ENCODE assay signal across 16 mouse cellular contexts in the genomic region with DNA sequence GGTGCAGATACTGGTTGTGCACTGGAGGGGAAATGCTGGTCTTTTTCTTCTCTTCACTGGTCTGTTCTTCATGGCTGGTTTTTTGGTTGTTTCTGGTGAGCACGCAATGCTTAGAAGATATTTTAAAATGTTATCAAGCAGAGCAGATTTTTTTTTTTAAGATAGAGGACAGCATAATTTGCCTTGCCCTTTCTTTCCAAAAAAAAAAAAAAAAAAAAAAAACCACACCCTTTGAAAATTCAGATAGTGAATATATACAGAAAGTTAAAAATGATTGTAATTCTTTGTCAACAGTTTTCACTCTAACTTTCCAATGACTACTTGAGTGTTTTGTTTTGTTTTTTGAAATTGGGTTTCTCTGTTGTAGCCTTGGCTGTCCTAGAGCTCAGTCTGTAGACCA.
"Had no signal": no experiment of that assay in that cellular context is flagged by ENCODE, and none has a peak within 500 bp of the region (broad histone marks: within the 10 kb centered on the region; RNA-seq: fewer than 3 reads in every experiment).

No protein-coding gene starts in this region.

- H3K9ac ChIP-seq: limb, embryonic 13.5 days; liver, embryonic 15.5 days; lung, embryonic 15.5 days; midbrain, embryonic 13.5 days; neural tube, embryonic 15.5 days had no signal

- H3K27ac ChIP-seq: kidney, postnatal 0 days; limb, embryonic 13.5 days; lung, embryonic 15.5 days; midbrain, embryonic 13.5 days; neural tube, embryonic 15.5 days had no signal

- H3K27me3 ChIP-seq: limb, embryonic 13.5 days; neural tube, embryonic 15.5 days had no signal

- H3K9me3 ChIP-seq: limb, embryonic 13.5 days; liver, embryonic 15.5 days; lung, embryonic 15.5 days; midbrain, embryonic 13.5 days; neural tube, embryonic 15.5 days had no signal

- H3K4me2 ChIP-seq: liver, embryonic 15.5 days; lung, embryonic 15.5 days; midbrain, embryonic 13.5 days; neural tube, embryonic 15.5 days had no signal

- H3K4me3 ChIP-seq: limb, embryonic 13.5 days; liver, embryonic 15.5 days; lung, embryonic 15.5 days; midbrain, embryonic 13.5 days; myocyte; neural tube, embryonic 15.5 days had no signal

- ATAC-seq: intestine, postnatal 0 days; midbrain, embryonic 13.5 days had no signal

- H3K36me3 ChIP-seq: limb, embryonic 13.5 days; liver, embryonic 15.5 days; lung, embryonic 15.5 days; midbrain, embryonic 13.5 days; neural tube, embryonic 15.5 days had no signal

- DNase-seq: kidney, adult 8-10 months; kidney, postnatal 36 days; layer of hippocampus, adult 9-11 months; lung, postnatal 14 days; right cerebral cortex, adult 18-20 months; right cerebral cortex, postnatal 25 days; thymus, adult 18-20 months; thymus, postnatal 14 days had no signal
